ENCODE assay signal across 35 mouse cellular contexts in the genomic region with DNA sequence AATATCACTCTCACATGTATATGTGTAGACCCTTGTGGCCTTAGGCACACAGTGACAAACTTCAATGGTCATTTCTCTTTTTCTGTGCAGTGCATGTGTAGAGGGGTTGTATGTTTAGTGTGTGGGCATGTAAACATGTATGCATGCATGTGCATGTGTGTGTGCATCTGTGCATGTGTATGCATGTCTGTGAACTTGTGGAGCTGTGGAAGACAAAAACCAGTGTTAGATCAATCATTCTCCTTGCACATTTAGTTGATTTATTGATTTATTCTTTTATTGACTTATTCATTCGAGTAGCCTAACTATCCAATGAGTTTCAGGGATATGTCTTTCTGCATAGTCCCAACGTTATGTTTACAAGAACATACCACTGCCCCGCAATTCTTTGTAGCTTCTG.
"Had no signal": no experiment of that assay in that cellular context is flagged by ENCODE, and none has a peak within 500 bp of the region (broad histone marks: within the 10 kb centered on the region; RNA-seq: fewer than 3 reads in every experiment).

No protein-coding gene starts in this region.

- H3K4me3 ChIP-seq: heart, embryonic 10.5 days; heart, embryonic 12.5 days; heart, embryonic 13.5 days; heart, embryonic 15.5 days; hindbrain, embryonic 10.5 days; hindbrain, embryonic 12.5 days; hindbrain, embryonic 13.5 days; hindbrain, embryonic 15.5 days; intestine, embryonic 15.5 days; kidney, embryonic 15.5 days; layer of hippocampus, adult 2 months had no signal

- H3K9ac ChIP-seq: heart, embryonic 12.5 days; heart, embryonic 13.5 days; heart, embryonic 15.5 days; hindbrain, embryonic 12.5 days; hindbrain, embryonic 13.5 days; hindbrain, embryonic 14.5 days; hindbrain, embryonic 15.5 days; intestine, embryonic 15.5 days; kidney, embryonic 15.5 days had no signal

- H3K9me3 ChIP-seq: heart, embryonic 10.5 days; heart, embryonic 12.5 days; heart, embryonic 13.5 days; heart, embryonic 15.5 days; hindbrain, embryonic 10.5 days; hindbrain, embryonic 12.5 days; hindbrain, embryonic 13.5 days; hindbrain, embryonic 15.5 days; intestine, embryonic 15.5 days; kidney, embryonic 15.5 days had no signal

- H3K4me1 ChIP-seq: heart, embryonic 10.5 days; heart, embryonic 12.5 days; heart, embryonic 13.5 days; heart, embryonic 15.5 days; hindbrain, embryonic 12.5 days; hindbrain, embryonic 15.5 days; intestine, embryonic 15.5 days had no signal

- ATAC-seq: hindbrain, embryonic 16.5 days; hindbrain, postnatal 0 days; inflammation-experienced regulatory T-cells, adult 6 months; intestine, embryonic 15.5 days; intestine, embryonic 16.5 days; intestine, postnatal 0 days had no signal

- H3K27me3 ChIP-seq: heart, embryonic 12.5 days; heart, embryonic 13.5 days; heart, embryonic 15.5 days; hindbrain, embryonic 12.5 days; hindbrain, embryonic 13.5 days; hindbrain, embryonic 15.5 days; intestine, embryonic 15.5 days; kidney, embryonic 15.5 days had no signal

- H3K4me2 ChIP-seq: heart, embryonic 11.5 days; heart, embryonic 12.5 days; heart, embryonic 13.5 days; heart, embryonic 15.5 days; hindbrain, embryonic 12.5 days; hindbrain, embryonic 13.5 days; hindbrain, embryonic 14.5 days; hindbrain, embryonic 15.5 days; intestine, embryonic 15.5 days; kidney, embryonic 15.5 days had no signal

- H3K36me3 ChIP-seq: heart, embryonic 10.5 days; heart, embryonic 12.5 days; heart, embryonic 13.5 days; heart, embryonic 15.5 days; hindbrain, embryonic 10.5 days; hindbrain, embryonic 12.5 days; hindbrain, embryonic 13.5 days; hindbrain, embryonic 15.5 days; intestine, embryonic 15.5 days; kidney, embryonic 15.5 days had no signal

- DNase-seq: heart, postnatal 10 days; heart, postnatal 14 days; heart, postnatal 36 days; heart, postnatal 4 days; kidney, adult 11 months; kidney, adult 18-20 months; kidney, adult 2 months; kidney, adult 8-10 months; kidney, adult 9 months; kidney, postnatal 10 days; kidney, postnatal 14 days; kidney, postnatal 25 days; kidney, postnatal 36 days; kidney, postnatal 4 days; layer of hippocampus, adult 9-11 months; layer of hippocampus, postnatal 36 days had no signal

- H3K27ac ChIP-seq: heart, embryonic 10.5 days; heart, embryonic 13.5 days; heart, embryonic 15.5 days; hindbrain, embryonic 10.5 days; hindbrain, embryonic 12.5 days; hindbrain, embryonic 13.5 days; hindbrain, embryonic 14.5 days; hindbrain, embryonic 15.5 days; hindbrain, postnatal 0 days; intestine, embryonic 15.5 days; kidney, embryonic 15.5 days; kidney, postnatal 0 days; layer of hippocampus, adult 2 months had no signal
